Comparison of ENCODE assay signal across 17 mouse cellular contexts in genomic region chr3:105877919-105878318, GRCm38 (mm10). TPM values are rescaled to one million over a fixed set of nuclear protein-coding genes. Genes with fewer than 3 reads are reported as not detected.
DNase-seq lines count a peak whose midpoint lies in the region; ATAC-seq and TF ChIP-seq lines count a peak whose summit lies in the region.
"Had no signal": no experiment of that assay in that cellular context is flagged by ENCODE, and none has a peak within 500 bp of the region (broad histone marks: within the 10 kb centered on the region; RNA-seq: fewer than 3 reads in every experiment).

No protein-coding gene starts in this region.

- H3K4me1 ChIP-seq in heart, adult 2 months (ENCODE audit: control insufficient read depth, insufficient read depth, low read length) = peaks cover 17% of the 10 kb centered on the region
- no peaks in the 10 kb centered on the region; the same call in 1 of the 2 replicates for H3K4me1 ChIP-seq in testis, adult 2 months (ENCODE audit: control insufficient read depth, insufficient read depth, low read length)
- H3K4me1 ChIP-seq in kidney, adult 2 months (ENCODE audit: control insufficient read depth, insufficient read depth, low read length) = peaks cover 3% of the 10 kb centered on the region; the same call in 1 of the 2 replicates
- H3K4me1 ChIP-seq: embryonic facial prominence, embryonic 13.5 days; forebrain, embryonic 12.5 days; liver, embryonic 13.5 days; midbrain, embryonic 12.5 days had no signal

- H3K27me3 ChIP-seq in heart, adult 2 months (ENCODE audit: control insufficient read depth, insufficient read depth, low read length) = no peaks in the 10 kb centered on the region
- no peaks in the 10 kb centered on the region for H3K27me3 ChIP-seq in testis, adult 2 months (ENCODE audit: control insufficient read depth, insufficient read depth, low read length)
- H3K27me3 ChIP-seq in kidney, adult 2 months (replicated peaks; ENCODE audit: control insufficient read depth, insufficient read depth, low read length) = no peaks in the 10 kb centered on the region; the same call in 1 of the 2 replicates
- H3K27me3 ChIP-seq: embryonic facial prominence, embryonic 13.5 days; forebrain, embryonic 12.5 days; liver, embryonic 13.5 days; midbrain, embryonic 12.5 days had no signal

- TF ChIP-seq POLR2A in heart, adult 2 months (IDR thresholded peaks at IDR 0.05; ENCODE audit: insufficient read depth, low read depth, low read length) = no peak
- no peak for TF ChIP-seq POLR2A in testis, adult 2 months (IDR thresholded peaks at IDR 0.05; ENCODE audit: control insufficient read depth, low read depth, low read length)
- TF ChIP-seq POLR2A in kidney, adult 2 months (IDR thresholded peaks at IDR 0.05; ENCODE audit: low read depth, low read length) = no peak

- WGBS in heart, adult 2 months = 41% methylated on average over 2 of the region's 2 CpGs
- 85% methylated on average over 2 of the region's 2 CpGs for WGBS in kidney, adult 2 months

- TF ChIP-seq EP300 in heart, adult 2 months (IDR thresholded peaks at IDR 0.05; ENCODE audit: insufficient read depth, low read depth, low read length) = 0 out of 2 replicates have a peak, but pooled peaks have one; percentile 10

- H3K9ac ChIP-seq in heart, adult 2 months (ENCODE audit: low read depth, low read length) = no peak overlapping the region
- H3K9ac ChIP-seq: embryonic facial prominence, embryonic 13.5 days; forebrain, embryonic 12.5 days; heart, embryonic 13.5 days; liver, embryonic 13.5 days; midbrain, embryonic 12.5 days had no signal

- no peaks in the 10 kb centered on the region; the same call in 1 of the 2 replicates for H3K36me3 ChIP-seq in heart, adult 2 months (ENCODE audit: control insufficient read depth, insufficient read depth, low read length)
- H3K36me3 ChIP-seq in testis, adult 2 months (ENCODE audit: control insufficient read depth, insufficient read depth, low read length) = no peaks in the 10 kb centered on the region
- no peaks in the 10 kb centered on the region for H3K36me3 ChIP-seq in kidney, adult 2 months (ENCODE audit: control insufficient read depth, insufficient read depth, low read length)
- H3K36me3 ChIP-seq: embryonic facial prominence, embryonic 13.5 days; forebrain, embryonic 12.5 days; heart, embryonic 13.5 days; liver, embryonic 13.5 days; midbrain, embryonic 12.5 days had no signal

- no peak for DNase-seq in heart, adult 2 months
- no peak for DNase-seq in heart, adult 8-10 months (ENCODE audit: low spot score)
- DNase-seq in testis, postnatal 14 days (ENCODE audit: low spot score) = no peak
- peak; percentile 49 to 69 for DNase-seq in lung, postnatal 4 days
- DNase-seq in kidney, adult 2 months = no peak
- DNase-seq: cerebellum, adult 11-12 months; kidney, adult 8-10 months; kidney, postnatal 36 days; liver, embryonic 13.5 days had no signal

- peak overlapping the region; percentile 70 for H3K27ac ChIP-seq in heart, adult 2 months
- peak overlapping the region; percentile 61; the same call in 1 of the 2 replicates for H3K27ac ChIP-seq in testis, adult 2 months (ENCODE audit: control insufficient read depth, insufficient read depth, low read depth, low read length)
- H3K27ac ChIP-seq in kidney, adult 2 months (ENCODE audit: insufficient read depth, low read depth, low read length) = no peak overlapping the region
- H3K27ac ChIP-seq: embryonic facial prominence, embryonic 13.5 days; forebrain, embryonic 12.5 days; heart, embryonic 13.5 days; liver, embryonic 13.5 days; midbrain, embryonic 12.5 days had no signal

- ATAC-seq in erythroblast, adult 5-6 weeks (replicated peaks; ENCODE audit: low FRiP score, poor library complexity, severe bottlenecking) = no peak
- ATAC-seq in CD4-positive, CD25-positive, alpha-beta regulatory T cell, adult 4 months = no peak
- ATAC-seq: hindbrain, embryonic 16.5 days had no signal

- no peaks in the 10 kb centered on the region for H3K79me2 ChIP-seq in heart, adult 2 months (replicated peaks; ENCODE audit: control insufficient read depth, insufficient read depth, low read length)

- no peak for TF ChIP-seq CTCF in heart, adult 2 months (IDR thresholded peaks at IDR 0.05)
- no peak for TF ChIP-seq CTCF in testis, adult 2 months (IDR thresholded peaks at IDR 0.05; ENCODE audit: control insufficient read depth, insufficient read depth, insufficient replicate concordance, low read depth, low read length)
- TF ChIP-seq CTCF in kidney, adult 2 months (conservative IDR thresholded peaks at IDR 0.05; ENCODE audit: insufficient read depth, insufficient read length, low read depth, low read length) = no peak

- H3K4me3 ChIP-seq in heart, adult 2 months = no peak overlapping the region
- H3K4me3 ChIP-seq in testis, adult 2 months (ENCODE audit: control insufficient read depth, low read depth, low read length) = no peak overlapping the region
- no peak overlapping the region for H3K4me3 ChIP-seq in kidney, adult 2 months (ENCODE audit: insufficient read depth, low read depth, low read length)
- H3K4me3 ChIP-seq: embryonic facial prominence, embryonic 13.5 days; forebrain, embryonic 12.5 days; heart, embryonic 13.5 days; liver, embryonic 13.5 days; midbrain, embryonic 12.5 days had no signal

- intact Hi-C loops in heart, adult 2 months (cut with DNase I) = loop anchor here (2.0 to 5.0 kb wide), 2 partner anchors 15 to 51 kb away; no protein-coding TSS in a partner anchor

RNA-seq across cellular contexts. Expression of gene Tmigd3, which starts 7.2 kb away (rescaled TPM):
- under 1 TPM in 1 of 2 experiments, not detected in 1; 0.31 TPM for total RNA-seq in heart, adult 2 months (2021)
- 0.35 TPM in 1 of 2 replicates, not detected in the other for polyA plus RNA-seq in heart, adult 2 months (2012; rRNA removed)
- total RNA-seq in heart, adult 8-10 months (2022) = under 1 TPM in 3 of 4 experiments, not detected in 1; 0.27 to 0.62 (median 0.41) TPM
- 290 and 388 TPM in 2 replicates for polyA plus RNA-seq in testis, adult 2 months (2012; rRNA removed)
- polyA plus RNA-seq in kidney, adult 2 months (2012; rRNA removed) = 0.28 TPM in 1 of 2 replicates, not detected in the other
- not detected in 2 replicates for total RNA-seq in erythroblast, adult 5-6 weeks (2015; ENCODE audit: low replicate concordance)
- 1.2 TPM in 1 of 2 replicates, not detected in the other for total RNA-seq in erythroblast, adult 5-6 weeks (2017; ENCODE audit: low replicate concordance)
- polyA plus RNA-seq in CD4-positive, CD25-positive, alpha-beta regulatory T cell, adult 4 months (2017; shearing (Covaris generic)) = not detected
- polyA plus RNA-seq: embryonic facial prominence, embryonic 13.5 days; forebrain, embryonic 12.5 days; hindbrain, embryonic 16.5 days; midbrain, embryonic 12.5 days had no signal

RNA-seq across cellular contexts. Expression of gene Adora3, which starts 7.3 kb away (rescaled TPM):
- total RNA-seq in heart, adult 2 months (2021) = not detected
- polyA plus RNA-seq in heart, adult 2 months (2012; rRNA removed) = 0.37 and 0.94 TPM in 2 replicates
- under 1 TPM in 3 of 4 experiments, not detected in 1; 0.25 to 0.44 (median 0.32) TPM for total RNA-seq in heart, adult 8-10 months (2022)
- polyA plus RNA-seq in testis, adult 2 months (2012; rRNA removed) = 10.9 and 13.6 TPM in 2 replicates
- polyA plus RNA-seq in kidney, adult 2 months (2012; rRNA removed) = 0.19 and 0.20 TPM in 2 replicates
- total RNA-seq in erythroblast, adult 5-6 weeks (2015; ENCODE audit: low replicate concordance) = 0.84 TPM in 1 of 2 replicates, not detected in the other
- 1.1 TPM in 1 of 2 replicates, not detected in the other for total RNA-seq in erythroblast, adult 5-6 weeks (2017; ENCODE audit: low replicate concordance)
- not detected for polyA plus RNA-seq in CD4-positive, CD25-positive, alpha-beta regulatory T cell, adult 4 months (2017; shearing (Covaris generic))
- polyA plus RNA-seq: midbrain, embryonic 12.5 days had no signal

RNA-seq across cellular contexts. Expression of gene I830077J02Rik, which starts 54.5 kb away (rescaled TPM):
- 1 to 10 TPM in 1 of 2 experiments, under 1 TPM in 1; 0.97 to 2.3 TPM for total RNA-seq in heart, adult 2 months (2021)
- polyA plus RNA-seq in heart, adult 2 months (2012; rRNA removed) = 0.72 and 0.76 TPM in 2 replicates
- total RNA-seq in heart, adult 8-10 months (2022) = 1 to 10 TPM in 1 of 4 experiments, under 1 TPM in 3; 0.28 to 1.3 (median 0.42) TPM
- polyA plus RNA-seq in testis, adult 2 months (2012; rRNA removed) = 0.14 TPM in 1 of 2 replicates, not detected in the other
- 0.57 and 1.4 TPM in 2 replicates for polyA plus RNA-seq in kidney, adult 2 months (2012; rRNA removed)
- 19.9 and 22.1 TPM in 2 replicates for total RNA-seq in erythroblast, adult 5-6 weeks (2015; ENCODE audit: low replicate concordance)
- 5.4 and 7.1 TPM in 2 replicates for total RNA-seq in erythroblast, adult 5-6 weeks (2017; ENCODE audit: low replicate concordance)
- polyA plus RNA-seq in CD4-positive, CD25-positive, alpha-beta regulatory T cell, adult 4 months (2017; shearing (Covaris generic)) = under 1 TPM; 0.51 to 0.61 TPM

Comparison
In these comparisons a context has a peak if more than half of its experiments do, and no peak if none do; other contexts are left out.
1. DNase-seq: peak in lung, postnatal 4 days (2 of 2); none in heart, adult 2 months (0 of 2), heart, adult 8-10 months (single experiment), testis, postnatal 14 days (single experiment) and kidney, adult 2 months (single experiment).
2. RNA of gene Tmigd3, which starts 7.2 kb away (polyA plus RNA-seq): 290 to 388 TPM in testis, adult 2 months; 0.28 TPM in kidney, adult 2 months, 0.35 TPM in heart, adult 2 months and not detected in CD4-positive, CD25-positive, alpha-beta regulatory T cell, adult 4 months; every median in the first group is over 100 times any median in the second.